Mouse (Mus musculus): Measurements from ENCODE around the gene Nacc1. TPM values are rescaled to one million over a fixed set of nuclear protein-coding genes. Genes with fewer than 3 reads are reported as not detected.

Nacc1 gene
- polyA plus RNA-seq, 1 experiment from 2014 or later = 21.3 TPM

- Histone ChIP-seq H3K9me3 (replicated peaks) (no peaks in the 10 kb centered on the region), H3K4me3 (no peak overlapping the region), H3K27ac (peak overlapping the region; percentile 93), H3K27me3 (peaks cover 76% of the 10 kb centered on the region), H3K4me2 (replicated peaks) (no peak overlapping the region), H3K9ac (peak overlapping the region; percentile 32), H3K4me1 (peaks cover 80% of the 10 kb centered on the region), H3K36me3 (no peaks in the 10 kb centered on the region)
- ATAC-seq (ENCODE audit: low FRiP score) = peak; percentile 32; the same call in 1 of the 2 replicates
- 15% methylated on average over 3 of the region's 3 CpGs for WGBS
Measured at GRCm38 (mm10) chr8:84712759-84713120, 25.1 kb upstream of the Nacc1 start.

- Histone ChIP-seq H3K4me1 (peaks cover 86% of the 10 kb centered on the region), H3K27ac (peak overlapping the region; percentile 93), H3K9me3 (replicated peaks) (no peaks in the 10 kb centered on the region), H3K27me3 (peaks cover 76% of the 10 kb centered on the region), H3K4me2 (replicated peaks) (no peak overlapping the region), H3K9ac (peak overlapping the region; percentile 24), H3K36me3 (no peaks in the 10 kb centered on the region), H3K4me3 (no peak overlapping the region)
- peak; percentile 88 for ATAC-seq (ENCODE audit: low FRiP score)
- 19% methylated on average over 10 of the region's 11 CpGs for WGBS
Measured at GRCm38 (mm10) chr8:84711933-84712758, 24.5 kb upstream of the Nacc1 start.

DNA sequence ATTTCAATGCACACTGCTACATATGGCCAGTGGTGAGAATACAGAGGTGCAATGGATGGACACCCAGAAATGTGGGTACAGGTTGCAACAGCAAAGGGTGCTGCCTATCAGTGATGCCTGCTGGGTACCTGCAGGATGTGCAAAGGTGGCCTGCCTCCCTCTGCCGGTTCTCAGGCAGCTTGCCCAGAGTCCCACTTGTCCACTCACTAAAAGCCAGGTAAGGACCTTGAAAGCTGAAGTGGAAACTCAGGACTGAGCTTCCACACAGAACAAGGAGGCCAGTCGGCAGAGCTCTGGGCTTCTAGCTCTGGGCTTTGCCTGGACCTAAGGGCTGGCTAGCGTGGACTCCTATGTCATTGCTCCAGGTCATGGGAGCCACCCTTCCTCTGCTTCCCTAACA, 23.6 kb upstream of the Nacc1 start:
- Histone ChIP-seq H3K9me3 (replicated peaks) (no peaks in the 10 kb centered on the region), H3K36me3 (no peaks in the 10 kb centered on the region), H3K27ac (peak overlapping the region; percentile 93), H3K4me3 (no peak overlapping the region), H3K9ac (peak overlapping the region; percentile 24), H3K4me2 (replicated peaks) (0 out of 2 replicates have a peak overlapping the region, but pooled peaks have one; percentile 4), H3K4me1 (peaks cover 90% of the 10 kb centered on the region), H3K27me3 (peaks cover 77% of the 10 kb centered on the region)
- 39% methylated on average over 3 of the region's 3 CpGs for WGBS
- no peak for ATAC-seq (ENCODE audit: low FRiP score)

- H3K4me2 ChIP-seq (replicated peaks) = no peak overlapping the region
- peak overlapping the region; percentile 57 for H3K27ac ChIP-seq
- H3K9me3 ChIP-seq (replicated peaks) = no peaks in the 10 kb centered on the region
- H3K4me3 ChIP-seq = no peak overlapping the region
- no peaks in the 10 kb centered on the region for H3K36me3 ChIP-seq
- peaks cover 78% of the 10 kb centered on the region for H3K27me3 ChIP-seq
- H3K4me1 ChIP-seq = peaks cover 90% of the 10 kb centered on the region
- 95% methylated on average over 1 of the region's 1 CpGs for WGBS
- no peak for ATAC-seq (ENCODE audit: low FRiP score)
- no peak overlapping the region for H3K9ac ChIP-seq
Measured at GRCm38 (mm10) chr8:84709931-84710330, 22.3 kb upstream of the Nacc1 start.

DNA sequence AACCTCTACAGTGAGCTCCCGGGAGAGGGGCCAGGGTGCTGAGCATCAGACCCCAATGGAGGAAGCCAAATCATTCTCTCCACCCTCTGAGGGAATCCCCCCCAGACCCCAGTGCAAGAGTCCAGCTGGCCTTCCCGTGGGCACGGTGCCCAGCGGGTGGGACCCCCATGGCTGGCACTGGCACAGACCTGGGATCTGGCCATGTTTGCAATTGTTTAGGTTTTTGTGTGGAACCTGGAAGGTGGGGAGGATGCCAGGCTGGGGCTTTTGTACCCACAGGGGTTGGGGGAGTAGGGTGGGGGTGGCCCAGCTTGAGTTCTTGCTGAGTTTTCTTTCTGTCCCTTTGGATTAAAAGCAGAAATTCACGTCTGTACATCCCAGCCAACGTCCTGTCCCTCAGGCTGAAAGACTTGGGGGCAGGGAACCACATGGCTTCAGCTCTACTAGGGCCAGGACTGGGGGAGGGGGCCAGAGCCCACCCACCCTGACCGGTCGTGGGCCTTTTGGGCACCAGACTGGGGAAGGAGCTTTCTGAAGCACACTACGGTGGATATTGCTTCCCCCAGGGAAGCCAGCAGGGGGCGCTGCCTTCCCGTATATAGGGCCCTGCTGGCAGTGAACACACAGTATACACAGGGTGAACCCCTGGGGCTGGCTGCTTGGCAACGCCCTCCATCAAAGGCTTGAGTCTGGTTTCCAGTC, 21.3 kb upstream of the Nacc1 start:
- H3K9me3 ChIP-seq (replicated peaks) = no peaks in the 10 kb centered on the region
- peaks cover 78% of the 10 kb centered on the region for H3K27me3 ChIP-seq
- peak overlapping the region; percentile 68; the same call in 1 of the 2 replicates for H3K27ac ChIP-seq
- H3K4me2 ChIP-seq (replicated peaks) = 0 out of 2 replicates have a peak overlapping the region, but pooled peaks have one; percentile 19
- no peak overlapping the region for H3K4me3 ChIP-seq
- WGBS = 11% methylated on average over 12 of the region's 12 CpGs
- 0 out of 2 replicates have a peak overlapping the region, but pooled peaks have one; percentile 13 for H3K9ac ChIP-seq
- no peaks in the 10 kb centered on the region for H3K36me3 ChIP-seq
- ATAC-seq (ENCODE audit: low FRiP score) = peak; percentile 62
- H3K4me1 ChIP-seq = peaks cover 85% of the 10 kb centered on the region

- Histone ChIP-seq H3K4me1 (peaks cover 81% of the 10 kb centered on the region), H3K27me3 (peaks cover 78% of the 10 kb centered on the region), H3K36me3 (no peaks in the 10 kb centered on the region), H3K27ac (peak overlapping the region; percentile 75), H3K4me3 (no peak overlapping the region), H3K9ac (peak overlapping the region; percentile 51), H3K4me2 (replicated peaks) (peak overlapping the region; percentile 41), H3K9me3 (replicated peaks) (no peaks in the 10 kb centered on the region)
- WGBS = 4% methylated on average over 15 of the region's 15 CpGs
- no peak for ATAC-seq (ENCODE audit: low FRiP score)
Measured at GRCm38 (mm10) chr8:84708071-84708541, 20.4 kb upstream of the Nacc1 start.

GRCm38 (mm10) chr8:84707267-84707883, 19.7 kb upstream of the Nacc1 start:
- WGBS = 6% methylated on average over 22 of the region's 22 CpGs

GRCm38 (mm10) chr8:84706610-84707266, 19.1 kb upstream of the Nacc1 start:
- WGBS = 2% methylated on average over 43 of the region's 45 CpGs
- peak overlapping the region; percentile 59; the same call in 1 of the 2 replicates for H3K9ac ChIP-seq
- ATAC-seq (ENCODE audit: low FRiP score) = no peak
- no peaks in the 10 kb centered on the region for H3K9me3 ChIP-seq (replicated peaks)
- H3K27ac ChIP-seq = peak overlapping the region; percentile 3
- H3K4me1 ChIP-seq = peaks cover 70% of the 10 kb centered on the region
- peaks cover 86% of the 10 kb centered on the region for H3K27me3 ChIP-seq
- no peaks in the 10 kb centered on the region for H3K36me3 ChIP-seq
- H3K4me2 ChIP-seq (replicated peaks) = peak overlapping the region; percentile 41
- H3K4me3 ChIP-seq = peak overlapping the region; percentile 23

More at GRCm38 (mm10) chr8:84707267-84707883, 19.7 kb upstream of the Nacc1 start:
- H3K9me3 ChIP-seq (replicated peaks) = no peaks in the 10 kb centered on the region
- peaks cover 79% of the 10 kb centered on the region for H3K27me3 ChIP-seq
- ATAC-seq (ENCODE audit: low FRiP score) = no peak
- H3K9ac ChIP-seq = peak overlapping the region; percentile 59; the same call in 1 of the 2 replicates
- peaks cover 73% of the 10 kb centered on the region for H3K4me1 ChIP-seq
- peak overlapping the region; percentile 23 for H3K4me3 ChIP-seq
- peak overlapping the region; percentile 41 for H3K4me2 ChIP-seq (replicated peaks)
- H3K27ac ChIP-seq = peak overlapping the region; percentile 75
- no peaks in the 10 kb centered on the region for H3K36me3 ChIP-seq

DNA sequence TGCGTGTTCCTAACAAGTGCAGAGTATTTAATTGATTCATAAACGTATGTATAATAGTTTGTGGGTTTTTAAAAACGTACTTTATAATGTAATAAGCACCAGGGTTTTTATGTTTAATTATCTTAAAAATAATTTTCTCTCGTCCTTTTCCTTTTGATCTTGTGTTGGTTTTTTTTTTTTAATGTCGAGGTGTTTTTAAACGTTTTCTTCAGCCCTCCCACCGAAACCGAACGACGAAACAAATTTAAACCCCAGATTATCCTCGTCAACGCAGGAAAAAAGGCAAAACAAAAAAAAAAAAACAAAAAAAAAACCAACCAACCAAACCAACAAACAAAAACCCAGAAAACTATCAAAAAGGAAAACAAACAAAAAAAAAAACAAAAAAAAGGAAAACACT, 18.3 kb upstream of the Nacc1 start:
- Histone ChIP-seq H3K9ac (peak overlapping the region; percentile 50), H3K4me2 (replicated peaks) (peak overlapping the region; percentile 46), H3K4me3 (peak overlapping the region; percentile 23; the same call in 1 of the 2 replicates), H3K27me3 (peaks cover 86% of the 10 kb centered on the region), H3K36me3 (no peaks in the 10 kb centered on the region), H3K27ac (no peak overlapping the region; the same call in 1 of the 2 replicates), H3K4me1 (peaks cover 66% of the 10 kb centered on the region), H3K9me3 (replicated peaks) (no peaks in the 10 kb centered on the region)
- 2% methylated on average over 12 of the region's 12 CpGs for WGBS
- ATAC-seq (ENCODE audit: low FRiP score) = no peak

DNA sequence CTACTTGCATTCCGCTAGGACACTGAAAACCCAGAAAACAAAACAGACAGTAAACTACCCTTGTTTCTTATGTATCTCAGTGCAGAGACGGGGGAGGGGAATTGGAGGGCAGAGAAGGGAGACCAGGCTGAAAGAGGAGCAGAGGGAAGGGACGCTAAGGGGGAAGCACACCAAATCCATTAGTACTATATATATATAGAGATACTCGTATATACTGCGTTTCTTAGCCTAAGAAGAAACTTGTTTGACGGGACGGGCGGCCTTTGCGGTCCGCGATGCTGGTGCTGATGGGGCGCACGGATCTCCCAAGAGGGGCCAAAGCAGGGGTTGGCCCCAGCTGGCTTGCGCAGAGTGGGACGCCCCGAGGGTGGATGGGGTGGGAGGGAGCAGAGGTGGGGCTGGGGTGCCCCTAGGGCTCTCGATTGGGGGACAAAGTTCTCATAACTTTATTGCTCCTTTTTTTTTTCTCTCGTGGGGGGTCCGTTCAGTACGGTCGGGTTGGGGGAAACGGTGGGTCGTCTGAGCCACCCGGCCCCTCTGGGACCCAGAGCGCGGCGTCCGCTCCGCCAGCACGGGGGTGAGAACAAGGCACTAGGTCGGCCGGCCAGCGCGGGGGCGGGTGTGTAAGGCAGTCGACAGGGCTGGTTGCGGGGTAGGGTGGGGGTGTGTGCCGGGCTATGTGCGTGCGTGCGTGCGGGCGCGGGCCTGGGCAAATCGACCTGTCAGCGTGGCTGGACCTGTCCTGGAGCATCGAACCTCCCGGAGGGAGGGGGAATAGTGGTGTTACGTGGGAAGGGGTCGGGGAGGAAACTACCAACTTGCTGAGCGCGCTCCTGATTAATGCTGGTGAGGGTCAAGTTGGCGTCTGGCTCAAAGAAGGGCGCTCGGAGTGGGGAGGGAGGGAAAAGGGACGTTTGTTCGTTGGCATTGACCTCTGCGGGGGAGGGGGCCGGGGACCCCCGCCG, 17.5 kb upstream of the Nacc1 start:
- no peaks in the 10 kb centered on the region for H3K36me3 ChIP-seq
- peak overlapping the region; percentile 23 for H3K4me3 ChIP-seq
- H3K4me1 ChIP-seq = peaks cover 61% of the 10 kb centered on the region
- H3K4me2 ChIP-seq (replicated peaks) = peak overlapping the region; percentile 46
- peak overlapping the region; percentile 50 for H3K9ac ChIP-seq
- ATAC-seq (ENCODE audit: low FRiP score) = no peak
- H3K27me3 ChIP-seq = peaks cover 90% of the 10 kb centered on the region
- H3K27ac ChIP-seq = peak overlapping the region; percentile 41
- H3K9me3 ChIP-seq (replicated peaks) = no peaks in the 10 kb centered on the region
- 1% methylated on average over 61 of the region's 61 CpGs for WGBS
